Mouse (Mus musculus) right cerebral cortex, postnatal 10 days (tissue): ENCODE data around the gene Mrpl10.

ENCODE experiments used
- DNase-seq, 2 experiments: peaks; one replicate each; pipeline ENCODE4 v3.0.0; 2021; ENCODE audit warnings: low spot score in 2 of 2

Gene Mrpl10

DNA sequence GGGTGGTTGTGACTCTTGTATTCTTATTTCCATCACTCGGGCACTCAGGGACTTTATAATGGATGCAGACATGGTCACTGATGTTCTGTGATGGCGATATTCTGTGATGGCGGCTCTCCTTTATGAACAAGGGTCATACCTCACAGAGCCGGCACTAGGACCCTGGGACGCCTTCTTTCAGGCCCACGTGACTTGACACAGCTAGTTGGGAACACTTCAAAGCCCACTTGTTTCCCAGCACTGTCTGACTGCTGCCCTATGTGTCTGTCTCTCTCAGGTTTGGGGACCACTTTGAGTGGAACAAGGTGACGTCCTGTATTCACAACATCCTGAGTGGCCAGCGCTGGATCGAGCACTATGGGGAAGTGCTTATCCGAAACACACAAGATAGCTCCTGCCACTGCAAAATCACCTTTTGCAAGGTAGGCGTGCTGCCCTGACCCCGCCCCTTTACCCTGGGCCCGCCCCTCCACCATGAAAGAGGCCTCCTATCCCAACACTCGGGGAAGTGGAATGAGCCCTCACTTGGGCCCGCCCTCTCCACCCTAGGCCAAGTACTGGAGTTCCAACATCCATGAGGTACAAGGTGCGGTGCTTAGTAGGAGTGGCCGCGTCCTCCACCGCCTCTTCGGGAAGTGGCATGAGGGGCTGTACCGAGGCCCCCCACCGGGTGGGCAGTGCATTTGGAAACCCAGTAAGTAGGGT lies 25.4 kb downstream of the Mrpl10 start:
- DNase-seq = no peak

DNA sequence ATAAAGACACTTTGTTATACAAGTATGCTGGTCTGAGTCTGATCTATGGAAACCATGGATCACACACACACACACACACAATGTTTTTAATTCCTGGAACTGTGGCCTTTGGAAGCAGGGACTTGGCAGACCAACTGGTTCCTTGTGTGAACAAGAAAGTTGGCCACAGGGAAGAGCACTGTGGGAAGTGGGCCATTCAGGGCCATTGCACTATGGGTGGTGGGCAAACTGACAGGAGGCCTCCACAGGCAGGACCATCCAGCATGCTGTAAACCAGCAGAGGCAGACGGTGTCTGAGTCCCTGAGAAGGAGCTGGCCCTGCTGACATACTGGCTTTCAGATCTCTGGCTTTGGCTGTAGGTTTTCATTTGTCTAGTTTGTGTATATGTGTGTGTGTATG lies 28.0 kb downstream of the Mrpl10 start:
- DNase-seq = no peak

DNA sequence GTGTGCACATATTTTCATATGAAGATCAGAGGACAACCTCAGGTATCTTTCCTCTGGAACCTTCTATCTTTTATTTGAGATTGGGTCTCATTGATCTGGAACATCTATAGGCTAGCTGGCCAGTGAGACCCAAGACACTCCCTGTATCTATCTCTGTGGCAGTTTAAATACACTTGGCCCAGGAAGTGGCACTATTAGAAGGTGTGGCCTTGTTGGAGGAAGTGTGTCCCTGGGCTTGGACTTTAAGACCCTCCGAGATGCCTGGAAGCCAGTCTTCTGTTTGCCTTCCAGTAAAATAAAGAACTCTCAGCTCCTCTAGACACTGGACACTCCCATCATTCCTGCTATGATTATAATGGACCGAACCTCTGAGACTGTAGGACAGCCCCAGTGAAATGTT lies 28.4 kb downstream of the Mrpl10 start:
- no peak for DNase-seq

DNA sequence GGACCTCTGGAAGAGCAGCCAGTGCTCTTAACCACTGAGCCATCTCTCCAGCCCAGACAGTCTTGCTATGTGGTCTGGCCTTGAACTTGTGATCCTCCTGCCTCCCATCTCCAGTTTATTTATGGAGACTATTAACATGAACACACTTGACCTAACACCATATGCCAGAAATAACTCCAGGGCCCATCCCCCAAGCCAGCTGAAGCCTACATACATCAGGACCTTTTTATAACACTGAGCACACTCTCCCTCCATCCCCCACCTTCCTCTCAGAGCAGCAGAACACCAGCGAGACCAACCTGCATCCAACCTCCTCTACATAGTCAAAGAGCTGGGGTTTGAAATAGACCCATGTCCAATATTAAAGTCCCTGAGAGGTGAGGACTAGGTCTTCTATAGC lies 29.8 kb downstream of the Mrpl10 start:
- no peak for DNase-seq

DNA sequence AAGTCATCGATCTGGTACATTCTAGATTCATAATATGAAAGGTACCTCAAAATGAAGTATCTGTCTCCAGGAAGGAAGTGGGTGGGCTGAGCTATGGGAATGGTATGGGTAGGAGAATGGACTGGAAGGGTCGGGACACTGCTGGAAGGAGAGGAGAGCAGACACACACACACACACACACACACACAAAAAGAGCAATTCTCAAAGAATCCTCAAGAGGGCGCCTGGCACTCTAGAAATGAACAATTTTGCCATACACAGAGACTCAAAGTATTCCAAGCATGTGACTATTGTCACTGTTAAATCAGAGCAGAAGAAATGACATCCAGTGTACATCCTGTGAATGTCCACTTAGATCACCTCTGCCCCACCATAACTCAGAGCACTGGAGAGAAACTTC lies 31.2 kb downstream of the Mrpl10 start:
- DNase-seq = peak; percentile 65 to 72

DNA sequence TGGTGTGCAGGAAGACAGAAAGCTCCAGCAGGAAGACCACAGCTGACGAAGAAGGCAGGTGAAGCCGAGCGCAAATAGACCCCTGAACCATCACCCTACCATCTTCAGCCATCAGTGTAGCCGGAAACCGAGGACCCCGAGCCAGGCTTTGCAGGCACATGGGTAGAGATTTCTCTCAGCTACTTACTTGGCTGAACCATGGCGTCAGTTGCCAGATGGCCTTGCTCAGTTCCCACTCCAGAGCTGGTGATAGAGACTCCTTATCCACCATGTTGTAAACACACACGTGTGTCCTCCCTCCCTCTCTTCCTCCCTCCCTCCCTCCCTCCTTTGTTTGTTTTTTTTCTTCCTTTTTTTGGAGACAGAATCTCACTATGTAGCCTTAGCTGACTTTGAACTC lies 32.9 kb downstream of the Mrpl10 start:
- DNase-seq = no peak

DNA sequence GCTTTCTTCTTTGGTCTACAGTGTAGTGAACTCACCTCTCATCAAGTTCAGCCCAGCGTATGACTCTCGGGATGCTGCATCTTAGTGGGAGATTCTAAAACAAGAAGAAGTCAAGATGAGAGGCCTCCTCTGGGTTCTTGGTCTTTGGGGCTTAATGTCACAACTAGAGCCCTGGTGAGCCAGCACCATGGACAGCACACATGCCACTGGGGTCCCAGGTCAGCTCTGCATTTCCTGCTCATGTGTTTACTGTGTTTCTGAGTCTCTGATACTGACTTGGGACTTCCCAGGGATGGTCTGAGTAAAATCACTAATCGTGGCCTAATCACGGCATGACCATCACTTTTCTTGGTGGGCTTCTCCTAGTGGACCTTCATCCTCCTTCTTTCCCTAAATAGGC lies 37.4 kb downstream of the Mrpl10 start:
- no peak for DNase-seq

DNA sequence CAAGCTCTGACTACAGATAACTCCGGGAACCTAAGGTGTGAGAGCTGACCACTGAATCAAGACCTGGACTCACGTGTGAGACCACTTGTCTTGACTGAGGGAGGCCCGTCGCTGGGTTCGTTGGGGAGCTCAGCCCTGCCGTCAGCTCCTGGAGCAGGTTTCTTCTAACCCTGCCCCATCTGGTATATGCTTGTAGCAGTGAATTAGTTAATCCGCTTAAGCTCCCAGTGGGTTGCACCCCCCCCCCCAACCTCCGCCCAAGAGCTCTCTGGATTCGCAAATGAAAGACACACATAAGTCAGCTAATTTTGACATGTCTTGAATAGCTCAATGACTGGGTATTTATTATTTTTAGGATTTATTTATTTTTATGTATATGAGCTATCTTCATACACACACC lies 38.9 kb downstream of the Mrpl10 start:
- DNase-seq = no peak

DNA sequence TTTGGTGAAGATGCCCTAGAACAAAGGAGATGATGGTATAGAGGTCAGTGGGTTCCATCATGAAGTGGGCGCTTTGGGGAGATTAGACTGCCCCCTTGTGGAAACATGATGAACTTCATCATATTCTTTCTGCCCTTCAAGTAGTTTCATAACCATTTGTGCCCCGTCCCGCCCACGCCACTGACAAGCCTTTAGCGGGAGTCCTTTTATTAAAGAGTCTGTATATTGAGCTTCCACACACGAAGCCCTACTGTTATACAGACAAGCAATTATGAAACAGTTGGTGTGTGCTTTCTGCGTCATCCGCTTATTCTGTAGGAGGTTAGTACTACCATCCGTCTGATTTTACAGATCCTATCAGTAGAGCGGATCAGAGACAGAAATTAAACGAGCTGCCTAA lies 41.6 kb downstream of the Mrpl10 start:
- DNase-seq = no peak

DNA sequence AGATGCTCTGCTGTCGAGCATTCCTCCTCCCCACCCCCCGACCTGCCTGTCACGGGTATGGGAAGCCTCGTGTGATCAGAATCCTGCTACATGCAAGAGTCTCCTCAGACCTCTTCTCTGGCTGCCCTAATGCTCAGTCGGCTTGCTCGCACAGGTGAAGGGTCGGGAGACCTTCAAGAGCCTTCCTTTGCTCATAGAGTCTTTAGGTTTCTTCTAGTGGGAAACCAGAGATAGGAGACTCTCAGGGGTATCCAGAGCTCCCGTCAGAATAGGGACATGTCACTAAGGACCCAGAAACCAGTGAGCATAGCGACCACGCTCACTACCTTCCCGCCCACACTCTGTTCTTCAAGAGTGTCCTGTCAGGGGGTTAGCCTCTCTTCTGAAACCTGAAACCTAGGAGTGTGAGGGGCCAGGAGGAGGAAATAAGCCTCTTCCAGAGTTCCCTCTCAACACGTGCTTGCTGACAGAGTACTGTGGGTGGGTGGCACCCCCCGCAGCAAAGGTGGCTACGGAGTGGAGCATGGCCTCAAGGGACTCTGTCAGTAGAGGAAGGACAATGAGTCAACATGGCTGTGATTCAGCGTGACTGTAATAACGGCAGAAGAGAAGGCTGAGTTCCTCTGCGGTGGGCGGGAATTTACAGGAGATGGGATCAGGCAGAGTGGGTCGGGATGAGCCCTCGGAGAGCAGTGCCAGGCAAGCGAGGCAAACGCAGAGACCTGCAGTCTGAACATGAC lies 42.2 kb downstream of the Mrpl10 start:
- DNase-seq = no peak

DNA sequence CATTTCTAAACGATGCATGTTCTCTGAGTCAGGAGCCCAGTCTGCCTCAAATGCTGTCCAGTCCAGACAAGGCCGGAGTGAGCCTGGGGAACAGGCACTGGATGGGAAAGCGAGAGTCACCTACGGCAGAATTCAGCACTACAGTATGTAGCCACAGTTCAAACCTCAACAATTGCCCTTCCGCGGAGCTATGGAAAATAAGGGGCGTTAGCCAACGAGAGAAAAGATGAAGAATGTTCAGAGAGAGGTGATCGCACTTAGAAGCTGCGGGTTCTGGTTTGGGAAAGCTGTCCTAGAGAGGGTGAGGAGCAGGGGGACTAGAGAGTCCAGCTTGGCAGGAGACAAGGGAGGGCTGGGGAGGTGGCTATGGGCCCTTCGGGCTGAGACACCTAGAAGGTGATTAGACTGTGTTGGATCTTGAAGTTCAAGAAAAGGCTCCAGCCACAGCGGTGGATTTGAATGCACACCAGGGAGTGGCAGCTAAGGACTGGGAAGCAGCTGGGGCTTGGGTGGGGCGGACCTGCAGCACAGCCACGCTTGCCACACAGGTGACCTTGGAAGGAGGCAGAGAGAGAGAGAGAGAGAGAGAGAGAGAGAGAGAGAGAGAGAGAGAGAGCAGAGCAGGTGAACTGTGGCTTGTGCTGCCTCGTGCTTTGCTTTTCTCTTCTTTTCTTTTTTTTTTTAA lies 43.6 kb downstream of the Mrpl10 start:
- DNase-seq = no peak

DNA sequence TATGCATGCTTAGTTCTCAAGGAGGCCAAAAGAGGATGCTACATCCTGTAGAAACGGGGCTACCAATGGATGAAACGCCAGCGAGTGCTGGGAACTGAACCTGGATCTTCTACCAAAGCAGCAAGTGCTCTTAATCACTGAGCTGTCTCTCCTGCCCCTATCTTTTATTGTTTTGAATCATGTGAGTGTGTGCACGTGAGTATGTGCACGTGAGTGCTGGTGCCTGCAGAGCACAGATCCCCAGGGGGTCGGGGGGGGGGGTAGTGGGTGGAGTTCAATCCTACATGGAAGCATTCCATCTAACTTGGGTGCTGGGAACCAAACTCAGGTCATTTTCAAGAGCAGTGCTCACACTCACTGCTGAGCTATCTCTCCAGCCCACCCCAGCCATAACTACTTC lies 45.0 kb downstream of the Mrpl10 start:
- no peak for DNase-seq

DNA sequence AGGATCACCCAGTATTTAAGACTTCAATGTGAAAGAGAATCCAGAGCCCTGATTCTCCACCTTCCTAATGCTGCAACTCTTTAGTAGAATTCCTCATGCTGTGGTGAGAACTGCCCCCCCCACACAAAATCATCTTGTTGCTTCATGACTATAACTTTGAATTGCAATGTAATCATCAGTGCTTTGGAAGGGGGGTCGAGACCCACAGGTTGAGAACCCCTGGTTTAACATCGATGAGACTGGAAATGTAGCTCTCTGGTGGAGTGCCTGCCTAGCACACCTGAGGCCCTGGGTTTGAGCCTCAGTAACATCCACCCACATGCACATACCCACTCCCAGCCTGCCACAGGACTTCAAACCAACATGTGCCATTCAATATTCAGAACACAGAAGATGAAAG lies 53.2 kb downstream of the Mrpl10 start:
- DNase-seq = no peak

DNA sequence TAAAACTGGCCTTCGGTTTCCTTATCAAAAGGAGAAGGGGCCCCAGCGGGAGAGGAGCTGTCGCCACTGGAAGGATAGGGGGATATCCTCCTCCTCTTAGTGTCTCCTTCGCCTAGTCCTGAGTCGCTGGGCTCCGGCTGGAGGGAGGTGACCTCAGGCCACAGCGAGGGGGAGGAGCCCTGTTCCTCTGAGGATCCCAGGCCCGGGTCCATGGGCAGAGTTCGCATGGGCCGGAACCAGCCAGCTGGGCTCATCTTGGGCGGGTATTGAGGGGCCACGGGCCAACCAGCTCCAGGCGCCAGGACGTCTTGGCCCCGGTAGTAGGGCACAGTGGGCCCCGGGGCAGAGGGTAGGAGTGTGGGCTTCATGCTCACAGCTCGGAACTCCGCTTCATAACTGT lies 57.4 kb downstream of the Mrpl10 start:
- no peak for DNase-seq
